Mouse (Mus musculus) heart, adult 9 months (tissue): Measurements from ENCODE around the gene Cdc42bpa.

ENCODE experiments used
- DNase-seq, 2 experiments: peaks; one replicate each; pipeline ENCODE4 v3.0.0; 2022; ENCODE audit warnings: low spot score in 2 of 2

Gene Cdc42bpa

DNA sequence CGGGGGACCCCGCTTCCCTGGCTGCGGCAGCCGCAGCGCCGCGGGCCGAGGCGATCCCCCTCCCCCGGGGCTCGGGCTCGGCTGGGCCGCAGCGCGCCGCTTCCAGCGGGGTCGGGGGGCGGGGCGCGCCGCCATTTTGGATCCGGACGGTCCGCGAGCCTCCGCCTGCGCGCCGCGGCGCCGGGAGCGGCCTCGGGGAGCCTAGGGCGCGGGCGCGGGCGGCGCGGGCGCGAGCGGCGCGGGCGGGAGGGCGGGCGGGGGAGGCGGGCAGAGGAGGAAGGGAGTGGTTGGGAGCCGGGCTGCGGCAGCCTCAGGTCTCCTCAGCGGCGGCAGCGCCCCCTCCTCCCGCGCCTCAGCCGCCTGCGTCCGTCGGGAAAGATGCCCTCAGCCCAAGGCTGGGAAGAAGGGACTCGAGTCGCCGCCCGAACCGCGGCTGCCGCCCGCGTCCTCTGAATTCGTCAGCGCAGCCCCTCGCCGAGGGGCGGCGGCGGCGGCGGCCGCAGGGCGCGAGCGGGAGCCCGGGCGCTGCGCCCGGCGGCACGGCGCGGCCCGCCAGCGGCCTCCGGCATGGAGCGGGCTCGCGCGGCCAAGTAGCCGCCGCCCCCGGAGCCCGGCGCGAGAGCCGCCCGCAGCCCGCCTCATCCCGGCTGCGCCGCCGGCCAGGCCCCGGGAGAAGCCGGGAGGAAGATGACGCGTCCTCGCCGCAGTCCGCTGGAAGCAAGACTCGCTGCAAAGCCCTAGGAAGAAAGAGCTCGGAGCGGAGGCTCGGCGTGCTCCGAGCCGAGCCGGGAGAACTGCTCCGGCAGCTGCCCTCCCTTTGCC is at the start of gene Cdc42bpa:
Cdc42bpa (plus strand) TSS at position 752 of the 822 bp plus-strand sequence.
- peak; percentile 69 to 78 for DNase-seq

DNA sequence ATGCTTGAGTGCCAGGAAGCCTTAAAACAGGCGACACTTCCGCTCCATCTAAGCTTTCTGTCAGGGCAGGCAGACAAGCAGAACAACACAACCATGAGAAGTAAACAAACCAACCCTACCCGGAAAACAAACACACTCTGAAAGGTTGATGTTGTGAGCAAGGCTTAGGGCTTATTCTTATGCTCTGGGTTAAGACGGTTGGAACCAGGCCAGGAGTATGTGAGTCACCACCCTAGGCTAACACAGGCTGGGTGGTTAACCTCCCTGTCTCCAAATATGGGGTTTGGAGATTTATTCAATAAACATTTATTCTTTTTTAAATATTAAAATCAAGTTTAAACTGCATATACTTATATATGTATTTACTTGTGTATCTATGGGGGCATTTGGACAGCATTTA is 46.8 kb upstream of the Cdc42bpa start:
- DNase-seq, result peak; percentile 23 to 39

DNA sequence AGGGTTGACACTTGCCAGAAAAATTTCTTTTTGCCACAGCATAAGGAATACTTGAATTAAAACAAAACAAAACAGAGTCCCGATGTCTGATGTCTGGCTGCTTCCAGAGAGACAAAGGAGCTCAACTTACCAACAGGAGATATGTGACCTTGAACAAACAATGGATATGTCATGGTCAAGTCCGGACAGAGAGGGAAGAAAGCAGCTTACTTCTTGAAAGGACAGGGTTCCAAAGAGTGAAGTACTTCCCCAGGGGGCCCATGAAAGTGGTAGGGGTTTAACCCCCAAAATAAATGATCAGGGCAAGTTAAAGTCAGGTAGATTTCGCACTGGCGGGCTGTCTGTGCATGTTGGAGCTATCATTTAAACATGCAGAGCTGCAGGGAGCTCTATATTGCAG is 43.2 kb upstream of the Cdc42bpa start:
- no peak for DNase-seq

DNA sequence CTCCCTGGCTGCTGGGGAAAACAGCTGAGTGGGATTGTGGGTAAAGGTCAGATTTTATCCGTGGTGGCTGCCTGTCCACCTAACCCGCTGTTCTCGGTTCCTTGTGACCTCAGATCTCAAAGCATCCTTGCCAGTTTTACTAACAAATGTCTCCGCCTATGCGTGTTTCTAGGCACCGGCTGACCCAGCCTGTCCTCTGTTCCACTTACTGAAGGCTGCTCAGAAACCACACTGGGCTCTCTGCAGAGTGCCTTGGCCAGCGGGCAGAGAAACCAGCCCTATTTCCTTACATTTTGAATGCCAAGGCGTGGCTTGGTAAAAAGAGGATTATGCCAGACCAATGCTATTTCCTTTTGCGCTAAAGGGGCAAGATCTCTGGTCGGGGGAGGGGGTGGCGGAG is 42.8 kb upstream of the Cdc42bpa start:
- DNase-seq, result no peak

DNA sequence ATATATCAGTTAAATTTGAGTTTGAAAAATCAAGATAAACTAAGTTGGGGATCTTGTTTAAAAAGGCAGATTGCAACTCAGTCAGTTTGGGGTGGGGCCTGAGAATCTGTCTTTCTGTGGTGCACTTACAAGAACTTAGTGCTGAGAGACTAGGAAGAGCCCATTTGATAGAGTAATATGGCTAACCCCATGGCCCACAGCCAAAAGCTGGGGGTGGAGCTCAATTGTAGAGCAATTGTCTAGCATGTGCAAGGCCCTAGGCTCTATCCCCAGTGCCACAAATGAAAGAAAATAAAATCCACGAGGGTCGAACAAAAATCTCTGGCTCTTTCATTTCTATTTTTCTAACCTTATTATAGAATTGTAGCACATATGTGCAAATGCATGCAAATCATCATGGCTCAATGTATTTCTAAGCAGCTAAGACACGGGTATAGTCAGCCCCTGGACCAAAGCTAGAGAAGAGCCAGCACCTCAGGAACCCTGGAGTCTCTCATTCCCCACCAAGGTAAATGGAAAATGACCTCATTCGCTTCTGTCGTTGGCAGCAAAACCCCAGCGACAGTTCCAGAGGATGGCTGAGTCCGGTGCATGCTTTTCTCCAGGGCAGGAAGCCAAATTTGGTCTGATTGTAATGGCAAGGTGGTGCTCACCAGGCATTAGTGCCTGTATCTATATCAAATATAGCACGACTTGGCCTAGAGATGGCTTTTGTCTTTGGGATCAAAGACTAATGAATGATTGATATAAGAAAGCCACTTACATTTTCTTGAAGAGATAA is 40.4 kb upstream of the Cdc42bpa start:
- DNase-seq, result peak in 1 of 2 experiments; percentile 42

DNA sequence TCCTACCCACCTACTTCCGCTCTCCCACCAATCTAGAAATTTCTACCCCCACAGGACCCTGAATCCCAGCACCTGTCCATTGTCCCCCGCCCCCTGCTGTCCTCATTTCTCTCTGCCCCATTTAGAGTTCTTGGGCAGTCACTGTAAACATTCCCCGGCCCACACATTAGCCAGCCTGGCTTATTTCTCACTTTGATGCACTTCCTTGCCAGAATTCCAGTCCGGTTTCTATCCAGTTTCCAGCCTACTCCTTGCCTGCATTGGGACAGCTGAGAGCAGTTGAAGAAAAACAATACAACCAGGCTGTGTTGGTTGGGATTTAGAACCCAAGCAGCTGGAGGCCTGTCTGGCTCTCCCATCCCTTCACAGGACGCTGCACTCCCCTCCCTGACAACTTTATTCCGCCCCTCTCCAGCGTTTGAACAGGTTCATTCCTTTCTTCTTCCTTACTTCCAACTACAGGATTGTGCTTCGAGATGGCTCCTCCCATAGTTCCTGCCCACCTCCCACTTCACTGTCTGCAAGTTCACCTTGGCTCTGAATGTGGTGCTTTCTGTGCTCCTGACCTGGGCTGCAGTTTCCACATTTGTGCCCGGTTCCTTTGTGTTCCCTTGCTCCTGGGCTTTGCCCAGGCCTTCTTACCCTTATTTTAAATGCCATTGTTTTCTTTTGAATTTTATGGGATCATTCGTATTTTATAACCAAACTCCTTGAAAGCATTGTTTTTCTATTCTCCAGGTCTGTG is 36.4 kb upstream of the Cdc42bpa start:
- no peak for DNase-seq

DNA sequence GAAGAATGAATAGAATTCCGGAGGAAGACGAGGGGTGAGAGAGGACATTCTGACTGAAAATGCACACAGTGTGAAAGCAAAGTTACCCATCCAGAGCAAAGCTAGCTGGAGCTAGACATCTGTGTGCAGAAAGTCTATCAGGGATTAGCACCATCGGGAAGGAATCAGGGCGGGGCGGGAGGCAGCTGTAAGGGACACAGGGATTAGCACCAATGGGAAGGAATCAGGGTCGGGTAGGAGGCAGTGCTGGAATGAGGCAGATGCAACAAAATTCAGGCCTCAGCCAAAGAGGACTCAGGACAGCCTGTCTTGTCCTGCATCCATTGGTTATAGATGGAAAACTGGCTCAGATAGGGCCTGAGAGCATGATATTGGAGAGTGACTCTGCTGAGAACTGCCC is 34.0 kb upstream of the Cdc42bpa start:
- no peak for DNase-seq

DNA sequence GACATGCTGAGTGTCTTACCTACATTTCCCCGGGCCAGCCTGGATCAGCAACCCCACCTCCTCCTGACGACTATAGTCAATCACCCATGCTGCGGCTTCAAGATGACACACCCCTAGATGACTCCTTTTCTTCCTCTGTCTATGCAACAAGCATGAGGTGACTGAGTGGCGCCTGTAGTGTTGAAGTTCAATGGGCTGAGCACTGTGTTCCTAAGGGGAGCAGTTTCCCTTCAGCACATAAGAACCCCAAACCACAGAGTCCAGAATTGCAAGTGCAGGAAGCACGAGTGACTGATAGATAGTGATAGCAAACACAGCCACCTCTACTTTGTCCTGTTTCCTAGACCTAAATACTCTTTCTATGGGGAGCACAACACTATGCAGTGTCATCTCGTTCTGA is 33.2 kb upstream of the Cdc42bpa start:
- DNase-seq, result no peak

DNA sequence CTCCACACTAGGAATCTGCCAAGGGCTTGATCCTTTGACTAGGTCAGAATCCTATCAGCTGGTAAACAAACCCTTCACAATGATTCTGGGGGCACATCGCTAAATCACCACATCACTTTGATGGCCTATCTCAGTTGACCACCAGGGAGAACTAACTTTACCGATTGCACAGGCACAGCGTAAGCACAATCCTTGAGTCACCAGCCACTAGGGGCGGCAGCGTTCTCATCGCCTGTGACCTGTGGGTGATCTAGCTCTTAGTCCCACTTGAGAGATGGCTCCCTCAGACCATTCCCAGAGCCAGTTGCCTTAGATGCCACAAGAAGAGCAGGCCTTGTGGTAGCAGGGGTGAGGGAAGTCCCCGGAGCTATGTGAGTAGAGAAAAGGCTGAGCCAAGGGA is 31.4 kb upstream of the Cdc42bpa start:
- no peak for DNase-seq

DNA sequence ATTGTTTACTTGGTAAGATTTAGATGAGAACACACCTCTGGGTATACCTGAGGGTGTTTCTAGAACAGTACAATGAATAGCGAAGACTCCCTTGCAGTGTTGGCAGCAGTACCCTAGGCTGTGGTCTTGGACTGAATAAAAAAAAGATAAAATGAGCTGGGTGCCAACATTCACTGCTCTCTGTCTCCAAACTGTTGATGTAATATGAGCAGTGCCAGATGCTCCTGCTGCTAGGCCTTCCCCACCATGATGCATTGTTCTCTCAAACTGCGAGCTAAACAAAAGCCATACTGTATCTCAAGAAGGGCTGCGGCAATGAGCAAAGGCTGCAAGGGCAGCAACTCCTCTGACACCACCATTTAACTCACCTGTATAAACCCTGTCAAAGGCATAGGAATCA is 29.0 kb upstream of the Cdc42bpa start:
- DNase-seq, result no peak

DNA sequence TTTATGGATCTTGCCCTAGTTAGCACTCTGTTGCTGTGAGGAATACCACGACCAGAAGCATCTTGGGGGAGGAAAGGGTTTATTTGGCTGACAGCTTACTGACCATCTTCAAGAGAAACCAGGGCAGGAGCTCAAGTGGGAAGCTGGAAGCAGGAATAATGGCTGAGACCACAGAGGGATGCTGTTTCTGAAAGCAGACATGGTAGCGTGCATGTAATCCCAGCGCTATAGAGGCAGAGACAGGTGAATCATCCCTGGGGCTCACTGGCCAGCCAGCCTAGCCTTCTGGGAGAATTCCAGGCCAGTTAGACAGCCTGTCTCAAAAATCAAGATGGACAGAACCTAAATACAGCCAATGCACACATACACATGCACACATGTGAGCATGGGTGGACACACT is 26.2 kb upstream of the Cdc42bpa start:
- DNase-seq, result no peak

DNA sequence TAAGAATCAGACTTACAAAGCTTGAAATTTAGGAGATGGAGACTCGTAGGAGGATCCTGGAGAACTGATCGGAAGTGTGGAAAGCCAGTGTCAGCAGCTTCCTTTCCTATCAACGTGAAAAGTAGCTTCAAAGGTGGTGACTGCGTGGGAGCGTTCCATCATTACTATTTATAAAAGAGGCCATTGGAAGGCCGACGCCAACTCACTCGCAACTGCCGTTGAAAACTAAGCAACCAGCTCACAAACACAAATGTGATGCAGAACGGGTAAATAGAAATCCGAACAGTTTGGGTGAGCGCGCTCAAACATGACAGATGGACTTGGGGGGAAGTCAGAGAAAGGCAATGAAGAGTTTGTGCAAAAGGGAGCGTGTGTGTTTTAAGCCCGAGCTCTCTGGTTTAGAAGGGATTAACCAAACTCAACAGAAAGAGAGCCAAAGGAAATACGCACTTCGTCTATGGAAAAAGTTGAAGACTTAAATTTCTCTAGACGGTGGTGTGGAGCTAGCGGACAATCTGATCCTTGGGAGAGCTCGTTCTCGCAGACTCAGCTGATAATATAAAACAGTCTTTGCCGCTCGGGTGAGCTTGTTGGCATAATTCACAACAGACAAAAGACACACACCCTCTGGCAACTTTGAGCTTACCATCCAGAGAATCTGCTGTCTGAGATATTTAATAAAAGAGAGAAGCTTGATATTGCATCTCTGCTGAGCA is 20.0 kb upstream of the Cdc42bpa start:
- DNase-seq, result no peak

DNA sequence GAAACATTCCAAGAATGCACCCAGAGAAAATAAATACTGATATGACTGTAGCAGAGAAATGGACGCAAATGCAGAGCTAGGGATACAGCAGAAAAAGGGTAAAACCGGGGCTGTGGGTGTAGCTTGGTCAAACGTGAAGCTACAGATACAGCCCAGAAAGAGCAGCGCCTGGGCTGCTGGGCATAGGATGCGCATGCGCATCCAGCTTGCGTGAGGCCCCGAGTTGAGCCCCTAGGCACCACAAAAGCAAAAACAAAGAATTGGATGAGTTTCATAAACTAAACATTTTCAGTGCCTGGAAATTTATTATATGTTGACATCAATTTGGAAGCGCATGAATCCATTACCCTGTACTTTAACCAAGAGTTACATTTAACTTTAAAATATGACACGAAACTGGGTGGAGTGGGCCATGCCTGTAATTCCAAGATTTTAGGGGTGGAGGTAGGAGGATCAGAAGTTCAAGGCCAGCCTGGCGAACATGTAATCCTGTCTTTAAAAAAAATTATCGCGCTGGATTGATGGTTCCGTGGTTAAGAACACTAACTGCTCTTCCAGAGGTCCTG is 19.4 kb upstream of the Cdc42bpa start:
- no peak for DNase-seq

DNA sequence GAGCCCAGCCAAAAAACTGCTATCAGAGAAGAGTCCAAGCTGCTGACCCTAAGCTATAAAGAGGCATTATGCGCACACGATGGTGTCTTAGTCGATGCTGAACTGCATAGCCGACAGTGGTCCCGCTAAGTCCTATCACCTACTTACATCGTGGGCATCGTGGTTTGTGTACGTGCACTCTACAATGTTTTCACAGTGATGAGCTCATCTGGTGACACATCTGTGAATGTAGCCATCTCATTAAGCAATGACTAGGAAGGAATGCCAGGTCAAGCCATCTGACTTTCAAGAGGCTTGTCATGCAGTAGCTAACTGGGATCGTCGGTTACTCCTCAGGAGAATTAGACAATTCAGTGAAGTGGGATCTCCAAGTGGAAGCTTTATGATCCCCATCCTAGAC is 15.3 kb upstream of the Cdc42bpa start:
- DNase-seq, result no peak

DNA sequence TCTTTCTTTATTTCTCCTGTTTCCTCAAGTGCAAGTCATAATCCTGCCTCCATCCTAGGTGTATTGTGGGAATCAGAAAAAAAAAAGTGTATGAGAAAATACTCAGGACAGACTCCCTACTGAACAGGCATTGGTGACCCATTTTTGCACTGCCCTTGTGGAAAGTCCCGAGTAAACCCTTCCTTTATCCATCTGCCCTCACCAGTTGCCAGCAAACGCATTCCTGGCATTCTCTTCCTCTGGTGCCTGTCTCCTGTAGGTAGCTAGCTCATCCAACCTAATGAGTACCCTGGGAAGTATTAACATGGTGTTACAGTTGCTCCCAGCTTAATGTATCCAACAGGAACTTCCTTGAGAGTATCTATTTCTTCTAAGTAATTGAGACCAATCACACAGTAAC is 13.7 kb upstream of the Cdc42bpa start:
- no peak for DNase-seq

DNA sequence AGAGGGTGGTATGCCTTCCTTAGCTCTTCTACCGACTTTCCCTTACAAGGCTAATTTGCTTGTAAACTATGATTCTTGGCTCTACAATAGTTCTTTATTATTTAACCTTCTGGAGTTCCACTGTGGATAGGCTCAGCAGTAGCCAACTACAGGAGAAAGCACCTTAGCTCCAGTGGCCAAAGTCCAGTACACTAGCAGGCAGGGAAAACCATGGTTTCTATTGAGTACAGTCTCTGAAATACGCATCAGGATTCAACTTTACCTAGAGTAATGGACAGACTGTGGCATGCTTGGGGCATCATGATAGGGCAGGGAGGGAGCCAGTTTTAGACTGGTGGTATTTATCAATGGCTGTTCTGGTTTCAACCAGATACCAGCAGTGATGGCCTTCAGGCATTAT is 12.6 kb upstream of the Cdc42bpa start:
- DNase-seq, result no peak

DNA sequence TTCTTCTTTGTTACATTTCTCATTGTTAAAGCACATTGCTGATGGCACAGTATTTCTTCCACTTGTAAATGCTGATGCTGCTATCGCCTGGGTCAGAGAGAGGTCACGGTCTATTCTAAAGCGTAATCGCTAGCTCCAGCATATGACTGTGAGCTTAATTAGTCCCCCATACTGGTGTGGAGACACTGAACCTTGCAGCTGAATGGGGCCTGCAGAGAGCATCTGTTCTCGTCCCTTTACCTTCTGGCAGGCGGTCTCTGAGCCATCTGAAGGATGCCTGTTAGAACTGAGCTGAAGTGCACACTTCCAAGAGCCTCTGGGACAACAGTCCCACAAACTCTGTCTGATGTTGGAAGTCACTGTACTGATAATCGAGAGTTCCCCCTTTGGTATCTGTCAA is 8.7 kb upstream of the Cdc42bpa start:
- DNase-seq, result no peak

DNA sequence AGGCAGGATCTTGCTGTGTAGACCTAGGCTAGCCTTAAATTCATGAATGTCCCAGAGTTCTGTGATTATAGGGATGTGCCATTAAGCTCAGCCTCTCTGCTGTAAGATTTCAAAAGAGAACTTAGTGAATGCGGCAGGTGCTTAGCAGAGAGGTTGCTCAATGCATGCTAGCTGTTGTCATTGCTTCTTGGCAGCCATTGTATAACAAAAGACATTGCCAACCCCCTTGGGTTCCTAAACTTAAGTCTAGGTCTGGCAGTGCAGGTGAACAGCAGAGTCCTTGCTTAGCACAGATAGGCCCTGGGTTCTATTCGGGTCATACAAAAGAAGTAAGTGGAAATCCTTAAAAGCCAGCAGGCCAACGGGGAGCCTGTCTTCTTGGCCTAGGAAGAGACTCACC is 7.0 kb upstream of the Cdc42bpa start:
- DNase-seq, result no peak

DNA sequence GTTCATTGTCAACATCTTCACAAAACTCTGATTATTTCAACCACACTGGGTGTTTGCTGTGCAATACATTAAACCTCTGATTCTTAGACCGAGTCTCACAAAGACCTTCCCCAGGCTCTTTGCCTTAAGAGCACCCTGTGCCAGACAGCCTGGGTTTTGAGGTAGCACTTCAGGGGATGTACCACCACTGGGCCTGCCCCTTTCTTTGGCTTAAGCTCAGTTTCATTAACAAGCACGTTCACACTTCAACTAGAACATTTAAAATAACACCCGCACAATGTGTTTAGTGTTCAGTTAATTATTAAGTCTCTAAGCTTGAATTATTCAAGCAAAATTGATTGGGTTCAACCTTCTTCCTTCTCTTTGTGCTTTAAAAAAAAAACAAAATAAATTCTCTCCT is 2.8 kb upstream of the Cdc42bpa start:
- DNase-seq, result no peak

DNA sequence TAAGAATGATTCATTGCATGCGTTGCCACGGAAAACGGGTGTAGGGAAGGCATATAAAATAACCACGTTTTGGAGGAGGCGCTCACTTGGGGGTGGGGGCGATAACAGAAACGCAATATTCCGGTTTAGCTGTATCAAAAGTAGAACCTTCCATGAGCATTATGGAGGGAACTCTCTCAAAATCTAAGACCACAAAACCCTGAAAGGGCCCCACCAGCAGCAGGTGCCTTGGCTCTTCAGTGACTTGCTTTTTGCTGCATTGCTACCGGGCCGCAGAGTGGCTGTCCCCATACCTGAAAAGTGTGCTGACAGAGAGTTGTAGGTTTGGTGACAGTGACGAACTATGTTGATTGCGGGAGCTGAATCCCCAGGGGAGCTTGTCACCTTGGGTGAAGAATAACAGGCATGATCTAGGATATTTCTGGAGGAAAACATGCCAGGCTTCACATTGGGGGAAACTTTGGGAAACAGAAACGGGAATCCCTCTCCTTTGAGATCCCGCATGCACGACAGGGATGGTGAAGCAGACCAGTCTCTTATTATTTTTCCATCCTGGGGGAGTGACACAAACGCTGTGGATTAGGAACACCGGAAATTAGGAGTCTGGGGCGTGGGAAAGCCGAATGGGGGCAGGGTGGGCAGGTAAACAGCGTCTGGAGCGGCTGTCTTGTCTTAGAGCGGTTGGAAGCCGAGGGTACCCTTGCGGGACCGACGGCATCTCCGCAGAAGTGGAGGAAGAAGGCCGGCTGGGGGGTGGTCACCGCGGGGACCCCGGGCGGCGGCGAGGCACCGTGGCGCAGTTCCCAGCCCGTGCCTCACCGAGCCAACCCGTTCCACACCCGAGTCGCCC is 1.2 kb upstream of the Cdc42bpa start:
- peak in 1 of 2 experiments; percentile 51 for DNase-seq

DNA sequence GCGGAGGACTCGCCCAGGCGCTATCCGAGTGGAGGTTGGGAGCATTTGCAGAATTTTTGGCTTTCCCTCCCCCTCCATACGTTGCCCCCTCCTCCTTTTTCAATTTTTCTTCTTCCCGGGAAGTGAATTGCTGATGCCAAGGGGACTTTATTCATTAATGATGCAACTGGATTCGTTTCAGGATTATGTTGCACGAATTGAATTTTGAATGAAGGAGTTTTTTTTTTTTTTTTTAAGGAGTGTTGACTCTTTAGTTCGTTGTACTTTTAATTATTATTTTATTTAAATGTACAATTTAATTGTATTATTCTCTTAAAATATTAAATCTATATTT is 238 bp downstream of the Cdc42bpa start:
- DNase-seq, result no peak
